Mouse (Mus musculus) liver, embryonic 14.5 days (tissue): ENCODE data around the gene Sbf2. TPM values are rescaled to one million over a fixed set of nuclear protein-coding genes. Genes with fewer than 3 reads are reported as not detected.

Experiments
- ATAC-seq: fragments of 200-750 bp; cut with Nextera tagmentation; 2 replicates; pipeline ENCODE4 v1.8.0; 2017; ENCODE audit warnings: moderate number of reproducible peaks, mild to moderate bottlenecking, moderate library complexity; ENCODE audit not compliant: insufficient read depth
- DNase-seq, 3 experiments: peaks; one replicate each; pipeline ENCODE4 v3.0.0-alpha.2; 2012 to 2013; ENCODE audit warnings: low read depth in 3 of 3, low spot score in 3 of 3
- H3K27ac ChIP-seq: fragments of 300-500 bp; sonication (generic); 2 replicates; pipeline ENCODE4 v1.5.1; 2014; ENCODE audit warnings: moderate library complexity, mild to moderate bottlenecking, control low read depth, inconsistent platforms
- H3K27me3 ChIP-seq: fragments of 300-500 bp; sonication (generic); 2 replicates; pipeline ENCODE4 v1.6.1; 2014; ENCODE audit warnings: mild to moderate bottlenecking, low read length, moderate library complexity; ENCODE audit not compliant: control insufficient read depth, insufficient read depth
- H3K36me3 ChIP-seq: fragments of 300-500 bp; sonication (generic); replicated peaks from 2 replicates; pipeline ENCODE4 v1.6.1; 2014; ENCODE audit warnings: low read depth; ENCODE audit not compliant: control insufficient read depth, insufficient read depth
- H3K4me1 ChIP-seq, 2 experiments: fragments of 200-500 bp in 1 of 2; fragments of 300-500 bp in 1 of 2; sonication (generic) in 1 of 2; replicated peaks; 2 replicates each; pipeline ENCODE4 v1.6.1; 2012 to 2014; ENCODE audit warnings: antibody characterized with exemption in 1 of 2, inconsistent platforms in 1 of 2, low read length in 1 of 2; ENCODE audit not compliant: control insufficient read depth in 2 of 2, insufficient read depth in 2 of 2
- H3K4me2 ChIP-seq: fragments of 300-500 bp; sonication (generic); 2 replicates; pipeline ENCODE4 v1.6.1; 2014; ENCODE audit warnings: low read depth, mild to moderate bottlenecking, control low read depth, moderate library complexity
- H3K4me3 ChIP-seq, 2 experiments: fragments of 200-500 bp in 1 of 2; fragments of 300-500 bp in 1 of 2; sonication (generic) in 1 of 2; 2 replicates each; pipeline ENCODE4 v1.5.1; 2012 to 2014; ENCODE audit warnings: low read depth in 2 of 2, low read length in 2 of 2, mild to moderate bottlenecking in 2 of 2, control low read depth in 1 of 2, inconsistent platforms in 1 of 2, moderate library complexity in 1 of 2; ENCODE audit not compliant: insufficient read depth in 1 of 2
- H3K9ac ChIP-seq: fragments of 300-500 bp; sonication (generic); replicated peaks from 2 replicates; pipeline ENCODE4 v1.6.1; 2014; ENCODE audit warnings: mild to moderate bottlenecking, control low read depth, moderate library complexity
- H3K9me3 ChIP-seq: fragments of 300-500 bp; sonication (generic); 2 replicates; pipeline ENCODE4 v1.6.1; 2016; ENCODE audit warnings: low read length, mixed read lengths; ENCODE audit not compliant: control insufficient read depth
- CTCF ChIP-seq: IDR thresholded peaks from 2 replicates; pipeline ENCODE4 v1.5.1; 2016; ENCODE audit warnings: antibody characterized with exemption, low read depth, control low read depth
- EP300 ChIP-seq: IDR thresholded peaks from 2 replicates; pipeline ENCODE4 v1.6.1; 2016; ENCODE audit warnings: antibody characterized with exemption, low read depth
- WGBS: fragments of 180-500 bp; shearing (Covaris S2); extraction: QIAGEN DNeasy Blood & Tissue Kit; methylation state at CpG from one replicate; pipeline ENCODE4 v1.1.7; 2014; ENCODE audit not compliant: insufficient replicate concordance; 5-methylcytosine and 5-hydroxymethylcytosine counted together
- polyA plus RNA-seq, 2 experiments: library from polyadenylated mRNA; depleted of rRNA in 1 of 2; stranded (reverse) in 1 of 2; unstranded in 1 of 2; fragments of >200 nt; fragmentation: Nextera tagmentation in 1 of 2; extraction: Ambion mirVana in 1 of 2; gene quantifications; 2 replicates each; pipeline versions ENCODE4 v1.2.1 to v1.2.3; 2012 to 2014

The Sbf2 gene
- polyA plus RNA-seq, 2 experiments: 2.9 to 3.3 TPM

DNA sequence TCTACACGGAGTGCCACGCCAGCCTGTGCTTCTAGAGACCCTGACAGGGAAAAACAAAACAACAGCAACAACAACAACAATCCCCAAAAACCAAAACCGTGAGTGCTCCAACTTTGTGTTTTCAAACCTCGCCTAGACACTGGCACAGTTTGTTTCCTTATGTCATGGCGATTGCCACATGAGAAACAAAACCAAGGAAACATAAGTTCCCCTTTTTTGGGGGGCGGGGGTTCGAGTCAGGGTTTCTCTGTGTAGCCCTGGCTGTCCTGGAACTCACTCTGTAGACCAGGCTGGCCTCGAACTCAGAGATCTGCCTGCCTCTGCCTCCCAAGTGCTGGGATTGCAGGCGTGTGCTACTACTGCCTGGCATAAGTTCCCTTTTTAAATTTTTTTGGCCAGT, 346.7 kb downstream of the Sbf2 start:
- Histone ChIP-seq H3K36me3 (no peaks in the 10 kb centered on the region), H3K4me2 (no peak overlapping the region), H3K27ac (no peak overlapping the region), H3K27me3 (no peaks in the 10 kb centered on the region), H3K4me3 (no peak overlapping the region), H3K9ac (no peak overlapping the region), H3K4me1 (peaks cover 0 to under 1% of the 10 kb centered on the region in 2 experiments; a peak in 1 of 4 replicates), H3K9me3 (no peaks in the 10 kb centered on the region)
- TF ChIP-seq CTCF (no peak), EP300 (no peak)
- DNase-seq (no peak), ATAC-seq (no peak)
- WGBS: 66% methylated on average over 9 of the region's 9 CpGs

DNA sequence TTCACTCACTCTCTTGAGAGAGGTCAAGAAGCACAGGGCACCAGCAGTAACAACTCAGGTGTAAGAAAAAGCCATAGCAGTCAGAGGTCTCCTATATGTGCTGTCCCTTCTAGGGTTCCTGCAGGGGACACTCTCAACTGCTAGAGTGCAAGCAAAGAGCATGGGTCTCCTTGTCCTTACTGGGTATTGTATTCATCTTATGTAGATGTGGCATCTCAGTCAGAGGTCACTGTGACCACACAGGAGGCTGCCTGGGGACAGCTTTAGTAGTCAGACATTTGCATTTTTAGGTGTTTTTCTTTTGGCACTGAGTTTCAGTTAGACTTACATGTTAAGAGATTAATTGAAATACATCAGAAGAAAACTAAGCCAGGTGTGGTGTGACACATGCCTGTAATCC, 347.7 kb downstream of the Sbf2 start:
- no peaks in the 10 kb centered on the region for H3K9me3 ChIP-seq
- no peaks in the 10 kb centered on the region for H3K27me3 ChIP-seq
- DNase-seq: no peak
- no peak for TF ChIP-seq EP300
- no peak for TF ChIP-seq CTCF
- H3K4me2 ChIP-seq: no peak overlapping the region
- no peak overlapping the region for H3K27ac ChIP-seq
- H3K4me3 ChIP-seq: no peak overlapping the region
- no peak overlapping the region for H3K9ac ChIP-seq
- ATAC-seq: no peak
- peaks cover 0 to 4% of the 10 kb centered on the region in 2 experiments; a peak in 1 of 4 replicates for H3K4me1 ChIP-seq
- H3K36me3 ChIP-seq: no peaks in the 10 kb centered on the region

DNA sequence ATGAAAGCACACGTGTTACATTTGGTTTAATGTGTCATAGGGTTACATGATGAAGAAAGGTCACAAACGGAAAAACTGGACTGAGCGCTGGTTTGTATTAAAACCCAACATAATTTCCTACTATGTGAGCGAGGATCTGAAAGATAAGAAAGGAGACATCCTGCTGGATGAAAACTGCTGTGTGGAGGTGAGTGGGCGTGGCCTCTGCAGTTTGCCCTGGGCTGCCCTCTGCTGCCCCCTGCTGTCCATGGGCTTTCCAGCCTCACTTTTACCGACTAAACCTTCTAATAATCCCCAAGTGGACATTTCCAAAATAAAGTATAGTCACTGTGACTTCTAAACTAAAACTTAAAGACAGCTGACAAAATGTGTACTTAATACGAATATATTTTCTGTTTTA, 348.9 kb downstream of the Sbf2 start:
- TF ChIP-seq CTCF (peak; percentile 99), EP300 (no peak)
- ATAC-seq: peak; percentile 45; the same call in 1 of the 2 replicates
- WGBS: 18% methylated on average over 7 of the region's 7 CpGs

DNA sequence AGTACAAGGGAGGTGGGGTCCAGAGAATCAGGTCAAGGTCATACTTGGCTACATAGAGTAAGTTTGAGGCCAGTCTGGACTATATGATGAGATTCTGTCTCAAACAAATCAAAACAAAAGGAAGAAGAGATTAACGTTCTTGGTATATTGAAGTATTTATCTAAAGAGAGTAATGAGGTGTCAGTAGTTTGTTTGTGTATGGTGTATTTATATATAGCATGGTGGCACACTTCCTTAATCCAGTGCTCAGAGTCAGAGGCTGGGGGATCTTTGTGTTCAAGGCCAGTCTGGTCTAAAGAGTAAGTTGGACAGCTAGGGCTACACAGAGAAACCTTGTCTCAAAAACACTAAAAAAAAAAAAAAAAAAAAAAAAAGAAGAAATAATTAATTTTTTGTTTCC, 351.2 kb downstream of the Sbf2 start:
- 58% methylated on average over 1 of the region's 1 CpGs for WGBS
- DNase-seq (no peak), ATAC-seq (no peak)
- peaks cover 0 to 9% of the 10 kb centered on the region in 2 experiments; a peak in 3 of 4 replicates for H3K4me1 ChIP-seq
- H3K27me3 ChIP-seq: no peaks in the 10 kb centered on the region
- H3K9ac ChIP-seq: no peak overlapping the region
- TF ChIP-seq CTCF (no peak), EP300 (no peak)
- no peak overlapping the region for H3K27ac ChIP-seq
- H3K36me3 ChIP-seq: no peaks in the 10 kb centered on the region
- H3K4me2 ChIP-seq: no peak overlapping the region
- no peaks in the 10 kb centered on the region for H3K9me3 ChIP-seq
- no peak overlapping the region for H3K4me3 ChIP-seq

More for the DNA sequence above, 348.9 kb downstream of the Sbf2 start:
- Histone ChIP-seq H3K9me3 (no peaks in the 10 kb centered on the region), H3K4me1 (peaks cover 0 to 4% of the 10 kb centered on the region in 2 experiments; a peak in 1 of 4 replicates), H3K27ac (no peak overlapping the region), H3K27me3 (no peaks in the 10 kb centered on the region), H3K4me3 (no peak overlapping the region), H3K36me3 (no peaks in the 10 kb centered on the region), H3K4me2 (no peak overlapping the region), H3K9ac (no peak overlapping the region)
- peak; percentile 62 to 71 (median 66) for DNase-seq

DNA sequence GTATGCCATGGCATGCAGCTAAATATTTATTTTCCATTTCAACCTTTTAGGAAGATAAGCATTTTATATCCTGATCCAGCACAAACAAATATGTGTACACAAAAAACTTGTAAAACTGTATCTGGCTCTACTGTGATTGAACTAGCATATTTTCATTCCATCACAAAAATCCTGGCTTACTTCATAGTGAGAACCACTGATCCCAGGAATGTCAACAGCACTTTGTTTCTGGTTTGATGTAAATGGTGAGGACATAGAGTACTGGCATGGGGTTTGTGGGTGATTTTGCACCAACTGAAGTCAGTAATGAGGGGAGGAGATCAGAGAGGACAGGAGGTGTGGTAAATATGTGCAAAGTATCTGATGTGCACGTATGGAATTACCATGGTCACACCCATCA, 352.1 kb downstream of the Sbf2 start:
- no peaks in the 10 kb centered on the region for H3K27me3 ChIP-seq
- WGBS: 20% methylated on average over 1 of the region's 1 CpGs
- no peaks in the 10 kb centered on the region for H3K9me3 ChIP-seq
- no peaks in the 10 kb centered on the region for H3K36me3 ChIP-seq
- no peak overlapping the region for H3K4me2 ChIP-seq
- H3K4me3 ChIP-seq: no peak overlapping the region
- H3K27ac ChIP-seq: no peak overlapping the region
- no peak overlapping the region for H3K9ac ChIP-seq
- TF ChIP-seq CTCF: no peak
- no peak for TF ChIP-seq EP300
- DNase-seq (no peak), ATAC-seq (no peak)
- peaks cover 0 to 9% of the 10 kb centered on the region in 2 experiments; a peak in 3 of 4 replicates for H3K4me1 ChIP-seq
